Mouse (Mus musculus) CH12.LX (cell line): ENCODE results near the gene Rps2. TPM values are rescaled to one million over a fixed set of nuclear protein-coding genes. Genes with fewer than 3 reads are reported as not detected.

Experiments
- DNase-seq: peaks from one replicate; pipeline ENCODE4 v3.0.0-alpha.2; 2013; ENCODE audit errors: extremely low read depth
- H3K27ac ChIP-seq: 2 replicates; pipeline ENCODE4 v1.5.1; 2012; ENCODE audit warnings: low read depth, mild to moderate bottlenecking, control low read depth, moderate library complexity; ENCODE audit not compliant: insufficient read depth
- H3K27me3 ChIP-seq: replicated peaks from 2 replicates; pipeline ENCODE3; 2012; ENCODE audit warnings: inconsistent platforms
- H3K36me3 ChIP-seq, 2 experiments: replicated peaks in 1 of 2; 2 replicates each; pipeline versions ENCODE3 to v1.6.1; 2012; ENCODE audit warnings: inconsistent platforms in 1 of 2, low read length in 1 of 2, mild to moderate bottlenecking in 1 of 2, mixed read lengths in 1 of 2, moderate library complexity in 1 of 2; ENCODE audit not compliant: control insufficient read depth in 1 of 2, insufficient read depth in 1 of 2
- H3K4me1 ChIP-seq, 2 experiments: 2 replicates each; pipeline ENCODE4 v1.6.1; 2012; ENCODE audit warnings: inconsistent platforms in 1 of 2, moderate library complexity in 1 of 2; ENCODE audit not compliant: insufficient read depth in 2 of 2, control insufficient read depth in 1 of 2
- H3K4me2 ChIP-seq: 2 replicates; pipeline ENCODE4 v1.6.1; 2012; ENCODE audit warnings: low read depth, mild to moderate bottlenecking, control low read depth; ENCODE audit not compliant: poor library complexity, insufficient read depth, severe bottlenecking
- H3K4me3 ChIP-seq, 3 experiments: fragments of 150-350 bp in 1 of 3; sonication (generic) in 1 of 3; replicated peaks in 1 of 3; 2 replicates each; pipeline versions ENCODE3 to v1.5.1; 2011 to 2012; ENCODE audit warnings: low read depth in 2 of 3, low read length in 2 of 3, mild to moderate bottlenecking in 2 of 3, moderate library complexity in 2 of 3, control low read depth in 1 of 3, improper control_type of control experiment in 1 of 3, inconsistent platforms in 1 of 3, mixed read lengths in 1 of 3; ENCODE audit not compliant: poor library complexity in 1 of 3
- H3K79me2 ChIP-seq: replicated peaks from 2 replicates; pipeline ENCODE4 v1.6.1; 2012; ENCODE audit warnings: mild to moderate bottlenecking, moderate library complexity; ENCODE audit not compliant: control insufficient read depth, poor library complexity, insufficient read depth, severe bottlenecking; ENCODE audit errors: extremely low read depth
- H3K9ac ChIP-seq: 2 replicates; pipeline ENCODE4 v1.6.1; 2012; ENCODE audit warnings: low read depth, mild to moderate bottlenecking, control low read depth, moderate library complexity; ENCODE audit not compliant: insufficient read depth
- H3K9me3 ChIP-seq: replicated peaks from 2 replicates; pipeline ENCODE3; 2012; ENCODE audit warnings: low read length, inconsistent platforms, mixed read lengths
- BHLHE40 ChIP-seq: IDR thresholded peaks from 2 replicates; pipeline ENCODE4 v1.6.1; 2011; ENCODE audit warnings: mild to moderate bottlenecking, low read depth, low read length, improper control_type of control experiment
- CHD1 ChIP-seq: IDR thresholded peaks from 2 replicates; pipeline ENCODE4 v1.6.1; 2012; ENCODE audit warnings: low read depth, low read length, improper control_type of control experiment, inconsistent platforms
- CHD2 ChIP-seq: IDR thresholded peaks from 2 replicates; pipeline ENCODE4 v1.6.1; 2011; ENCODE audit warnings: low read length, improper control_type of control experiment
- ELF1 ChIP-seq: IDR thresholded peaks from 2 replicates; pipeline ENCODE4 v1.6.1; 2014; ENCODE audit warnings: low read depth, mild to moderate bottlenecking, inconsistent platforms, low read length, improper control_type of control experiment
- ETS1 ChIP-seq: conservative IDR thresholded peaks from 2 replicates; pipeline ENCODE4 v1.6.1; 2012; ENCODE audit warnings: low read depth, mild to moderate bottlenecking, inconsistent platforms, low read length, improper control_type of control experiment, moderate library complexity
- JUN ChIP-seq: IDR thresholded peaks from 2 replicates; pipeline ENCODE4 v1.6.1; 2011; ENCODE audit warnings: low read depth, mild to moderate bottlenecking, low read length, improper control_type of control experiment, moderate library complexity; ENCODE audit not compliant: insufficient read depth
- JUND ChIP-seq: conservative IDR thresholded peaks from 2 replicates; pipeline ENCODE4 v1.6.1; 2011; ENCODE audit warnings: low read depth, low read length, improper control_type of control experiment
- KAT2A ChIP-seq: IDR thresholded peaks from 2 replicates; pipeline ENCODE4 v1.6.1; 2012; ENCODE audit warnings: low read length, improper control_type of control experiment, inconsistent platforms; ENCODE audit not compliant: insufficient replicate concordance
- MAX ChIP-seq: IDR thresholded peaks from 2 replicates; pipeline ENCODE4 v1.6.1; 2011; ENCODE audit warnings: low read length, improper control_type of control experiment
- MAZ ChIP-seq: IDR thresholded peaks from 2 replicates; pipeline ENCODE4 v1.6.1; 2012; ENCODE audit warnings: low read depth, mild to moderate bottlenecking, inconsistent platforms, low read length, improper control_type of control experiment, moderate library complexity
- MEF2A ChIP-seq: IDR thresholded peaks from 2 replicates; pipeline ENCODE4 v1.6.1; 2014; ENCODE audit warnings: low read depth, mild to moderate bottlenecking, inconsistent platforms, low read length, improper control_type of control experiment, borderline replicate concordance
- MXI1 ChIP-seq: IDR thresholded peaks from 2 replicates; pipeline ENCODE4 v1.6.1; 2011; ENCODE audit warnings: mild to moderate bottlenecking, low read depth, low read length, improper control_type of control experiment
- MYC ChIP-seq: IDR thresholded peaks from 2 replicates; pipeline ENCODE4 v1.6.1; 2011; ENCODE audit warnings: low read depth, mild to moderate bottlenecking, improper control_type of control experiment, low read length
- NELFE ChIP-seq: IDR thresholded peaks from 2 replicates; pipeline ENCODE4 v1.6.1; 2011; ENCODE audit warnings: low read depth, low read length, improper control_type of control experiment
- NRF1 ChIP-seq: IDR thresholded peaks from 2 replicates; pipeline ENCODE4 v1.6.1; 2014; ENCODE audit warnings: low read depth, mild to moderate bottlenecking, inconsistent platforms, low read length, improper control_type of control experiment, moderate library complexity
- PAX5 ChIP-seq: IDR thresholded peaks from 2 replicates; pipeline ENCODE4 v1.6.1; 2012; ENCODE audit warnings: low read length, inconsistent platforms, mixed read lengths
- POLR2AphosphoS2 ChIP-seq: IDR thresholded peaks from 2 replicates; pipeline ENCODE4 v1.6.1; 2011; ENCODE audit warnings: low read depth, low read length, improper control_type of control experiment
- RAD21 ChIP-seq: IDR thresholded peaks from 2 replicates; pipeline ENCODE4 v1.6.1; 2011; ENCODE audit warnings: low read depth, mild to moderate bottlenecking, low read length, improper control_type of control experiment, moderate library complexity
- SIN3A ChIP-seq: IDR thresholded peaks from 2 replicates; pipeline ENCODE4 v1.6.1; 2012; ENCODE audit warnings: low read length, improper control_type of control experiment, inconsistent platforms
- SMC3 ChIP-seq: IDR thresholded peaks from 2 replicates; pipeline ENCODE4 v1.6.1; 2011; ENCODE audit warnings: low read depth, low read length, improper control_type of control experiment
- TBP ChIP-seq: conservative IDR thresholded peaks from 2 replicates; pipeline ENCODE4 v1.6.1; 2011; ENCODE audit warnings: low read depth, low read length, improper control_type of control experiment
- TCF12 ChIP-seq: IDR thresholded peaks from 2 replicates; pipeline ENCODE4 v1.6.1; 2014; ENCODE audit warnings: low read depth, mild to moderate bottlenecking, inconsistent platforms, low read length, improper control_type of control experiment
- ZMIZ1 ChIP-seq: IDR thresholded peaks from 2 replicates; pipeline ENCODE4 v1.6.1; 2012; ENCODE audit warnings: low read depth, mild to moderate bottlenecking, inconsistent platforms, low read length, improper control_type of control experiment
- ZNF384 ChIP-seq: IDR thresholded peaks from 2 replicates; pipeline ENCODE4 v1.6.1; 2012; ENCODE audit warnings: low read depth, low read length, improper control_type of control experiment, inconsistent platforms
- dilution Hi-C: fragments of 300-500 bp; cut with MboI; formaldehyde crosslinking; loops from 2 replicates; pipeline ENCODE4 v1.14.3; 2020; ENCODE audit warnings: low sequenced_read_pairs; ENCODE audit not compliant: extremely low pct_unique_long_range_greater_than_20kb, extremely low pct_ligation_motif_present
- in situ Hi-C: fragments of 300-500 bp; cut with MboI; formaldehyde crosslinking; loops from 3 replicates; pipeline ENCODE4 v1.14.3; 2019; ENCODE audit warnings: low sequenced_read_pairs, low pct_ligation_motif_present, low pct_unique_long_range_greater_than_20kb, mixed read lengths
- polyA plus RNA-seq: library from polyadenylated mRNA; unstranded; fragments of >175 nt; gene quantifications from 2 replicates; pipeline ENCODE4 v1.2.1, GENCODE M21; 2012; ENCODE audit warnings: low read depth; ENCODE audit not compliant: insufficient read length
- total RNA-seq, 2 experiments: library from RNA; depleted of rRNA; stranded (reverse); fragments of 300-350 nt in 1 of 2; fragments of >200 nt in 1 of 2; gene quantifications; 2 replicates each; pipeline ENCODE4 v1.2.3; 2012 to 2014

Gene Rps2
- total and polyA plus RNA-seq, 3 experiments: 2,057 to 6,050 (median 5,410) TPM

DNA sequence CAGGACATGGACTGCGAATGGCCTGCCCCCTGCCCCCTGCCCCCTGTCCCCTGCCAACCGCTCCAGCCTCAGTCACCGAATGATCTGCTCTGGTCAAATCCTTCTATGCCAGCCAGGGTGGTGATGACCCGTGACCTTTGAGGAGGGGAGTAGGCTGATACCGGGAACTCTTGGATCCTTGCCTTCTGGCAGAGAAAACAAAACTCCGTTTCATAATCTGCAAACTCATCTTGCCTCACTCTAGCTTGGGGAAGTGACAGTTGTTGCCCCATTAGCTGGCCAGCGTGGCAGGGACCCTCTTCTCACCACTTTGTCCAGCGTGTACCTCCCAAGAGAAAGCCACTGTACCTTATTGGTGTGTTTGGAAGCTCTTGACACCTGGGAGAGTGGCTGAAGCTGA lies 24.4 kb downstream of the Rps2 start:
- Histone ChIP-seq H3K9ac (no peak overlapping the region), H3K79me2 (no peaks in the 10 kb centered on the region), H3K27me3 (peaks cover 14% of the 10 kb centered on the region), H3K27ac (no peak overlapping the region), H3K4me3 (no peak overlapping the region), H3K9me3 (no peaks in the 10 kb centered on the region), H3K4me1 (peaks cover 0 to 15% of the 10 kb centered on the region in 2 experiments; a peak in 2 of 4 replicates)
- in situ Hi-C loops: loop anchor here (5.0 kb wide), 2 partner anchors 65 to 145 kb away; partner anchors contain the start of genes Nubp2 and Spsb3
- dilution Hi-C loops: no loop called here
- DNase-seq: no peak
- TF ChIP-seq SMC3 (no peak), MAZ (no peak), SIN3A (no peak), KAT2A (no peak), POLR2AphosphoS2 (no peak), TCF12 (no peak), TBP (no peak), RAD21 (no peak), PAX5 (no peak), ELF1 (no peak), MYC (no peak), JUND (no peak)
- TF ChIP-seq, all 38 proteins: peak for 0
- Histone ChIP-seq H3K36me3 (peaks cover 13 to 38% of the 10 kb centered on the region in 2 experiments), H3K4me2 (no peak overlapping the region)

DNA sequence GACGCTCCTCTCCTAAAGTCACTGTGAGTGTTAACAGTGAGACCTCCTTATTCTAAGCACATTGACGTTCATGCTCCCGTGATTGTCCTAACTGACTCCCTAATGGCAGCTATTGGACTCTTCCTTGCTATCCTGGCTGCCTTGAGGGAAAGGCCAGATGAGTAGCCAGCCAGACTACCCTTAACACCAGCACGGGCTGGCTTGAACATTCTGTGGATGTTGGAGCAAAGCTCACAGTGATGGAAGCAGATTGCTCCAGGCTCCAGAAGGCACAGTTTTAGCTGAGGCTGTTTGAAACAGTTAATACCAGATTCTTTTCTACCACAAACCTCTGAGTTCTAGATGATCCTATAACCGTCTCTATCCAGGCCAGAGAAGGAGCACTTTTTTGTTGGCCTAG lies 26.0 kb downstream of the Rps2 start:
- TF ChIP-seq NRF1 (no peak), MAX (no peak), CHD2 (no peak), TCF12 (no peak), CHD1 (no peak), MXI1 (no peak), BHLHE40 (no peak), ETS1 (no peak), JUN (no peak), ZMIZ1 (no peak), MEF2A (no peak), ZNF384 (no peak), NELFE (no peak), PAX5 (no peak), SIN3A (no peak)
- H3K36me3 ChIP-seq: peaks cover 13 to 38% of the 10 kb centered on the region in 2 experiments
- H3K27me3 ChIP-seq: peaks cover 26% of the 10 kb centered on the region
- no peak overlapping the region for H3K4me3 ChIP-seq
- no peak overlapping the region for H3K27ac ChIP-seq
- no peak overlapping the region for H3K9ac ChIP-seq
- no peaks in the 10 kb centered on the region for H3K9me3 ChIP-seq
- no peak for DNase-seq
- H3K79me2 ChIP-seq: no peaks in the 10 kb centered on the region
- H3K4me2 ChIP-seq: no peak overlapping the region
- in situ Hi-C loops (loop anchor here (5.0 kb wide), 2 partner anchors 63 to 143 kb away; partner anchors contain the start of genes Nubp2 and Spsb3), dilution Hi-C loops (no loop called here)
- H3K4me1 ChIP-seq: peaks cover 0 to 10% of the 10 kb centered on the region in 2 experiments; a peak in 1 of 4 replicates
